In the genomic region with DNA sequence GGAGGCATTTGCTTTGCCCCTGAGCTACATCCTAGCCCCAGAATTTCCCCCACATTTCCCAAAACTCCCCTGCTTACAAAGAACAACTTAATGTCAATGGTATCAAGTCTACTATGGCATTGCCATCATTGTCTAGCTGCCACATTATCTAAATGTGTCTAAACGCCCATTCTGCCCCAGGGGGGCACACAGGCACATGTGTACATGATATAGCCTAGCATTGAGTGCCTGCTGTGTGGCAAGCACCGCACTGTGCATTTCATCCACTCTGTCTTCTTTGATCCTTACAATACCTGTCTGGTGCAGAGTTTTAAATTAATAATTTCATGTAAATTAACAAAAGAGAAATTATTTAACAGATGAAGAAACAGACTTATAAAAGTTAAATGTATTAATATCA, we compare ENCODE assay signal across 10 mouse cellular contexts.
"Had no signal": no experiment of that assay in that cellular context is flagged by ENCODE, and none has a peak within 500 bp of the region (broad histone marks: within the 10 kb centered on the region; RNA-seq: fewer than 3 reads in every experiment).

No protein-coding gene starts in this region.

- H3K4me1 ChIP-seq: limb, embryonic 15.5 days; liver, embryonic 12.5 days had no signal

- H3K4me3 ChIP-seq: limb, embryonic 15.5 days; liver, embryonic 12.5 days; megakaryocyte, embryonic 14.5 days had no signal

- H3K9me3 ChIP-seq: limb, embryonic 15.5 days; liver, embryonic 12.5 days had no signal

- H3K9ac ChIP-seq: limb, embryonic 15.5 days; liver, embryonic 12.5 days; lung, embryonic 14.5 days had no signal

- ATAC-seq: liver, embryonic 12.5 days had no signal

- H3K27me3 ChIP-seq: limb, embryonic 15.5 days had no signal

- DNase-seq: layer of hippocampus, adult 9-11 months; layer of hippocampus, postnatal 36 days; right cerebral cortex, postnatal 4 days; spleen, adult 18-20 months; thymus, postnatal 36 days had no signal

- H3K27ac ChIP-seq: limb, embryonic 15.5 days; liver, embryonic 12.5 days; macrophage had no signal

- H3K36me3 ChIP-seq: limb, embryonic 15.5 days; liver, embryonic 12.5 days had no signal

- H3K4me2 ChIP-seq: limb, embryonic 15.5 days; liver, embryonic 12.5 days; lung, embryonic 14.5 days had no signal
